Mouse (Mus musculus) liver, embryonic 16.5 days (tissue): ENCODE results near the gene Tanc1. TPM values are rescaled to one million over a fixed set of nuclear protein-coding genes. Genes with fewer than 3 reads are reported as not detected.

Source experiments
- ATAC-seq: fragments of 200-750 bp; cut with Nextera tagmentation; 2 replicates; pipeline ENCODE4 v1.8.0; 2017; ENCODE audit warnings: low read depth, mild to moderate bottlenecking, moderate number of reproducible peaks, moderate library complexity
- H3K27ac ChIP-seq: fragments of 300-500 bp; sonication (generic); 2 replicates; pipeline ENCODE4 v1.5.1; 2014; ENCODE audit warnings: mild to moderate bottlenecking, low read length
- H3K27me3 ChIP-seq: fragments of 300-500 bp; sonication (generic); 2 replicates; pipeline ENCODE4 v1.6.1; 2014; ENCODE audit warnings: low read depth, low read length, mixed read lengths; ENCODE audit not compliant: control insufficient read depth, insufficient read depth
- H3K36me3 ChIP-seq: fragments of 300-500 bp; sonication (generic); 2 replicates; pipeline ENCODE4 v1.6.1; 2014; ENCODE audit warnings: mild to moderate bottlenecking; ENCODE audit not compliant: control insufficient read depth, insufficient read depth
- H3K4me1 ChIP-seq: fragments of 300-500 bp; sonication (generic); 2 replicates; pipeline ENCODE4 v1.6.1; 2014; ENCODE audit warnings: low read depth, low read length, mixed read lengths; ENCODE audit not compliant: control insufficient read depth
- H3K4me2 ChIP-seq: fragments of 300-500 bp; sonication (generic); 2 replicates; pipeline ENCODE4 v1.6.1; 2014; ENCODE audit warnings: low read depth, low read length, mixed read lengths
- H3K4me3 ChIP-seq: fragments of 300-500 bp; sonication (generic); 2 replicates; pipeline ENCODE4 v1.5.1; 2014; ENCODE audit warnings: low read depth, mild to moderate bottlenecking, low read length
- H3K9ac ChIP-seq: fragments of 300-500 bp; sonication (generic); 2 replicates; pipeline ENCODE4 v1.6.1; 2014; ENCODE audit warnings: low read depth, low read length
- H3K9me3 ChIP-seq: fragments of 300-500 bp; sonication (generic); replicated peaks from 2 replicates; pipeline ENCODE4 v1.6.1; 2016; ENCODE audit warnings: low read length; ENCODE audit not compliant: control insufficient read depth
- WGBS: fragments of 180-500 bp; shearing (Covaris S2); extraction: QIAGEN DNeasy Blood & Tissue Kit; methylation state at CpG from one replicate; pipeline ENCODE4 v1.1.7; 2014; ENCODE audit not compliant: insufficient replicate concordance; 5-methylcytosine and 5-hydroxymethylcytosine counted together
- polyA plus RNA-seq: library from polyadenylated mRNA; unstranded; fragments of >200 nt; fragmentation: Nextera tagmentation; extraction: Ambion mirVana; gene quantifications from 2 replicates; pipeline ENCODE4 v1.2.1, GENCODE M21; 2015

Tanc1 gene
- polyA plus RNA-seq, 1 experiment from 2014 or later: 3.9 TPM

- Histone ChIP-seq H3K4me1 (peaks cover 2% of the 10 kb centered on the region; the same call in 1 of the 2 replicates), H3K9me3 (no peaks in the 10 kb centered on the region), H3K36me3 (no peaks in the 10 kb centered on the region), H3K9ac (no peak overlapping the region), H3K4me3 (no peak overlapping the region), H3K4me2 (no peak overlapping the region), H3K27me3 (no peaks in the 10 kb centered on the region), H3K27ac (no peak overlapping the region)
- WGBS: 69% methylated on average over 6 of the region's 6 CpGs
- no peak for ATAC-seq
These were observed 172.7 kb downstream of the Tanc1 start for GRCm38 (mm10) chr2:59784628-59784883.

- no peaks in the 10 kb centered on the region for H3K9me3 ChIP-seq
- ATAC-seq: no peak
These were observed 173.8 kb downstream of the Tanc1 start for GRCm38 (mm10) chr2:59785597-59785996.

GRCm38 (mm10) chr2:59788704-59789500 lies 177.1 kb downstream of the Tanc1 start:
- 73% methylated on average over 7 of the region's 7 CpGs for WGBS
- no peaks in the 10 kb centered on the region for H3K36me3 ChIP-seq
- no peaks in the 10 kb centered on the region for H3K4me1 ChIP-seq
- H3K4me2 ChIP-seq: no peak overlapping the region
- H3K27me3 ChIP-seq: no peaks in the 10 kb centered on the region
- no peak overlapping the region for H3K4me3 ChIP-seq
- no peak overlapping the region for H3K9ac ChIP-seq
- no peaks in the 10 kb centered on the region for H3K9me3 ChIP-seq
- ATAC-seq: no peak
- no peak overlapping the region for H3K27ac ChIP-seq

More at GRCm38 (mm10) chr2:59785597-59785996, 173.8 kb downstream of the Tanc1 start:
- Histone ChIP-seq H3K9ac (no peak overlapping the region), H3K4me1 (no peaks in the 10 kb centered on the region), H3K27me3 (no peaks in the 10 kb centered on the region), H3K27ac (no peak overlapping the region), H3K4me2 (no peak overlapping the region), H3K36me3 (no peaks in the 10 kb centered on the region), H3K4me3 (no peak overlapping the region)
- WGBS: 67% methylated on average over 13 of the region's 13 CpGs

GRCm38 (mm10) chr2:59791596-59791995 lies 179.8 kb downstream of the Tanc1 start:
- Histone ChIP-seq H3K36me3 (no peaks in the 10 kb centered on the region), H3K9me3 (no peaks in the 10 kb centered on the region), H3K9ac (no peak overlapping the region), H3K4me2 (no peak overlapping the region), H3K4me1 (no peaks in the 10 kb centered on the region), H3K4me3 (no peak overlapping the region), H3K27ac (no peak overlapping the region), H3K27me3 (no peaks in the 10 kb centered on the region)
- WGBS: 75% methylated on average over 8 of the region's 8 CpGs
- no peak for ATAC-seq

- Histone ChIP-seq H3K4me2 (no peak overlapping the region), H3K27ac (no peak overlapping the region), H3K4me3 (no peak overlapping the region), H3K9ac (no peak overlapping the region), H3K27me3 (no peaks in the 10 kb centered on the region), H3K36me3 (no peaks in the 10 kb centered on the region), H3K9me3 (no peaks in the 10 kb centered on the region), H3K4me1 (no peaks in the 10 kb centered on the region)
- ATAC-seq: no peak
- 23% methylated on average over 9 of the region's 9 CpGs for WGBS
These were observed 181.5 kb downstream of the Tanc1 start for GRCm38 (mm10) chr2:59793337-59793736.

GRCm38 (mm10) chr2:59794838-59795237 lies 183.0 kb downstream of the Tanc1 start:
- no peaks in the 10 kb centered on the region for H3K27me3 ChIP-seq
- WGBS: 74% methylated on average over 6 of the region's 6 CpGs
- no peak overlapping the region for H3K27ac ChIP-seq
- no peak overlapping the region for H3K4me3 ChIP-seq
- no peaks in the 10 kb centered on the region for H3K36me3 ChIP-seq
- no peaks in the 10 kb centered on the region for H3K4me1 ChIP-seq
- H3K4me2 ChIP-seq: no peak overlapping the region
- no peak for ATAC-seq
- H3K9me3 ChIP-seq: no peaks in the 10 kb centered on the region
- H3K9ac ChIP-seq: no peak overlapping the region

GRCm38 (mm10) chr2:59798934-59799532 lies 187.2 kb downstream of the Tanc1 start:
- no peaks in the 10 kb centered on the region for H3K9me3 ChIP-seq
- no peaks in the 10 kb centered on the region; the same call in 1 of the 2 replicates for H3K4me1 ChIP-seq
- H3K4me3 ChIP-seq: no peak overlapping the region
- no peak overlapping the region for H3K4me2 ChIP-seq
- no peaks in the 10 kb centered on the region for H3K27me3 ChIP-seq
- H3K27ac ChIP-seq: no peak overlapping the region
- no peak for ATAC-seq
- 66% methylated on average over 16 of the region's 16 CpGs for WGBS
- no peak overlapping the region for H3K9ac ChIP-seq
- no peaks in the 10 kb centered on the region for H3K36me3 ChIP-seq

- no peak overlapping the region for H3K9ac ChIP-seq
- no peak for ATAC-seq
These were observed 187.7 kb downstream of the Tanc1 start for GRCm38 (mm10) chr2:59799572-59799971.

GRCm38 (mm10) chr2:59800481-59801266 lies 188.8 kb downstream of the Tanc1 start:
- ATAC-seq: no peak
- no peak overlapping the region for H3K4me3 ChIP-seq
- no peaks in the 10 kb centered on the region for H3K27me3 ChIP-seq
- no peaks in the 10 kb centered on the region for H3K36me3 ChIP-seq
- no peak overlapping the region for H3K9ac ChIP-seq
- no peaks in the 10 kb centered on the region; the same call in 1 of the 2 replicates for H3K4me1 ChIP-seq
- WGBS: 53% methylated on average over 18 of the region's 18 CpGs
- H3K9me3 ChIP-seq: no peaks in the 10 kb centered on the region
- H3K27ac ChIP-seq: no peak overlapping the region
- no peak overlapping the region for H3K4me2 ChIP-seq

More at GRCm38 (mm10) chr2:59799572-59799971, 187.7 kb downstream of the Tanc1 start:
- Histone ChIP-seq H3K27me3 (no peaks in the 10 kb centered on the region), H3K4me1 (no peaks in the 10 kb centered on the region; the same call in 1 of the 2 replicates), H3K9me3 (no peaks in the 10 kb centered on the region), H3K4me2 (no peak overlapping the region), H3K36me3 (no peaks in the 10 kb centered on the region), H3K27ac (no peak overlapping the region), H3K4me3 (no peak overlapping the region)
- WGBS: 79% methylated on average over 14 of the region's 14 CpGs
